Mouse (Mus musculus) limb, embryonic 12.5 days (tissue): Measurements from ENCODE around the gene Trmt10a. TPM values are rescaled to one million over a fixed set of nuclear protein-coding genes. Genes with fewer than 3 reads are reported as not detected.

Experiments used
- ATAC-seq: fragments of 200-750 bp; cut with Nextera tagmentation; 2 replicates; pipeline ENCODE4 v1.8.0; 2017; ENCODE audit warnings: low read depth, moderate TSS enrichment; ENCODE audit not compliant: insufficient number of reproducible peaks, insufficient read depth, low FRiP score, low TSS enrichment
- H3K27ac ChIP-seq: fragments of 300-500 bp; sonication (generic); 2 replicates; pipeline ENCODE4 v1.5.1; 2016; ENCODE audit warnings: mild to moderate bottlenecking, moderate library complexity
- H3K27me3 ChIP-seq: fragments of 300-500 bp; sonication (generic); 2 replicates; pipeline ENCODE4 v1.6.1; 2016; ENCODE audit warnings: mild to moderate bottlenecking, moderate library complexity
- H3K36me3 ChIP-seq: fragments of 300-500 bp; sonication (generic); 2 replicates; pipeline ENCODE4 v1.6.1; 2016; ENCODE audit warnings: mild to moderate bottlenecking, moderate library complexity
- H3K4me1 ChIP-seq: fragments of 300-500 bp; sonication (generic); replicated peaks from 2 replicates; pipeline ENCODE4 v1.6.1; 2016
- H3K4me2 ChIP-seq: fragments of 300-500 bp; sonication (generic); 2 replicates; pipeline ENCODE4 v1.6.1; 2016; ENCODE audit warnings: mild to moderate bottlenecking, moderate library complexity
- H3K4me3 ChIP-seq: fragments of 300-500 bp; sonication (generic); replicated peaks from 2 replicates; pipeline ENCODE4 v1.5.1; 2016; ENCODE audit warnings: mild to moderate bottlenecking
- H3K9ac ChIP-seq: fragments of 300-500 bp; sonication (generic); replicated peaks from 2 replicates; pipeline ENCODE4 v1.6.1; 2016; ENCODE audit warnings: mild to moderate bottlenecking, moderate library complexity
- H3K9me3 ChIP-seq: fragments of 300-500 bp; sonication (generic); 2 replicates; pipeline ENCODE4 v1.6.1; 2016; ENCODE audit warnings: mild to moderate bottlenecking, moderate library complexity
- WGBS: fragments of 180-500 bp; shearing (Covaris S2); methylation state at CpG from one replicate; pipeline ENCODE4 v1.1.7; 2016; 5-methylcytosine and 5-hydroxymethylcytosine counted together
- polyA plus RNA-seq: library from polyadenylated mRNA; unstranded; fragments of >200 nt; fragmentation: Nextera tagmentation; extraction: Ambion mirVana; gene quantifications from 2 replicates; pipeline ENCODE4 v1.2.1, GENCODE M21; 2016

Trmt10a gene
- polyA plus RNA-seq = 14.6 and 15.0 TPM in 2 replicates

GRCm38 (mm10) chr3:138143315-138144059, at the start of gene Trmt10a:
TSS of gene Trmt10a (plus strand) at chr3:138143448.
- Histone ChIP-seq H3K27me3 (no peaks in the 10 kb centered on the region), H3K27ac (peak within 1 kb of the TSS; percentile 99)
- under 1% methylated on average over 70 of the region's 70 CpGs for WGBS

GRCm38 (mm10) chr3:138095301-138095700, 47.9 kb upstream of the Trmt10a start:
- Histone ChIP-seq H3K4me1 (no peaks in the 10 kb centered on the region), H3K9me3 (no peaks in the 10 kb centered on the region), H3K36me3 (no peaks in the 10 kb centered on the region), H3K27ac (no peak overlapping the region), H3K4me2 (no peak overlapping the region), H3K4me3 (no peak overlapping the region), H3K27me3 (no peaks in the 10 kb centered on the region), H3K9ac (no peak overlapping the region)
- ATAC-seq = no peak
- WGBS = 82% methylated on average over 3 of the region's 3 CpGs

More at GRCm38 (mm10) chr3:138143315-138144059, at the start of gene Trmt10a:
- H3K4me3 ChIP-seq = peak within 1 kb of the TSS; percentile 62
- ATAC-seq = peak; percentile 98
- no peaks in the 10 kb centered on the region for H3K9me3 ChIP-seq
- peaks cover 3% of the 10 kb centered on the region; the same call in 1 of the 2 replicates for H3K4me1 ChIP-seq
- peaks cover under 1% of the 10 kb centered on the region; the same call in 1 of the 2 replicates for H3K36me3 ChIP-seq
- peak within 1 kb of the TSS; percentile 74 for H3K9ac ChIP-seq
- H3K4me2 ChIP-seq = peak within 1 kb of the TSS; percentile 68

GRCm38 (mm10) chr3:138095718-138096117, 47.5 kb upstream of the Trmt10a start:
- H3K9me3 ChIP-seq = no peaks in the 10 kb centered on the region
- H3K9ac ChIP-seq = no peak overlapping the region
- no peak overlapping the region for H3K27ac ChIP-seq
- H3K27me3 ChIP-seq = no peaks in the 10 kb centered on the region
- H3K36me3 ChIP-seq = no peaks in the 10 kb centered on the region
- WGBS = 83% methylated on average over 10 of the region's 10 CpGs
- H3K4me3 ChIP-seq = no peak overlapping the region
- no peaks in the 10 kb centered on the region for H3K4me1 ChIP-seq
- ATAC-seq = no peak
- H3K4me2 ChIP-seq = no peak overlapping the region

- Histone ChIP-seq H3K27ac (no peak overlapping the region), H3K4me1 (no peaks in the 10 kb centered on the region), H3K4me2 (no peak overlapping the region), H3K9me3 (no peaks in the 10 kb centered on the region), H3K36me3 (no peaks in the 10 kb centered on the region), H3K9ac (no peak overlapping the region), H3K4me3 (no peak overlapping the region), H3K27me3 (no peaks in the 10 kb centered on the region)
- WGBS = 90% methylated on average over 19 of the region's 19 CpGs
- ATAC-seq = no peak
Observed at GRCm38 (mm10) chr3:138096263-138097028, 46.8 kb upstream of the Trmt10a start.

GRCm38 (mm10) chr3:138097718-138098117, 45.5 kb upstream of the Trmt10a start:
- no peak for ATAC-seq
- H3K4me2 ChIP-seq = no peak overlapping the region
- no peaks in the 10 kb centered on the region for H3K27me3 ChIP-seq
- no peaks in the 10 kb centered on the region for H3K36me3 ChIP-seq
- H3K9ac ChIP-seq = no peak overlapping the region
- H3K4me1 ChIP-seq = no peaks in the 10 kb centered on the region
- 79% methylated on average over 1 of the region's 1 CpGs for WGBS
- H3K27ac ChIP-seq = no peak overlapping the region
- no peaks in the 10 kb centered on the region for H3K9me3 ChIP-seq
- H3K4me3 ChIP-seq = no peak overlapping the region

- no peak overlapping the region for H3K4me2 ChIP-seq
- no peaks in the 10 kb centered on the region for H3K9me3 ChIP-seq
- WGBS = 88% methylated on average over 4 of the region's 4 CpGs
- no peak overlapping the region for H3K27ac ChIP-seq
- H3K27me3 ChIP-seq = no peaks in the 10 kb centered on the region
- ATAC-seq = no peak
- no peak overlapping the region for H3K4me3 ChIP-seq
- no peaks in the 10 kb centered on the region for H3K4me1 ChIP-seq
- H3K9ac ChIP-seq = no peak overlapping the region
- H3K36me3 ChIP-seq = no peaks in the 10 kb centered on the region
Observed at GRCm38 (mm10) chr3:138101936-138102335, 41.3 kb upstream of the Trmt10a start.

- no peaks in the 10 kb centered on the region for H3K36me3 ChIP-seq
- no peaks in the 10 kb centered on the region for H3K27me3 ChIP-seq
- ATAC-seq = no peak
- no peaks in the 10 kb centered on the region for H3K9me3 ChIP-seq
- H3K4me1 ChIP-seq = no peaks in the 10 kb centered on the region
- H3K4me3 ChIP-seq = no peak overlapping the region
- H3K27ac ChIP-seq = no peak overlapping the region
- H3K4me2 ChIP-seq = no peak overlapping the region
- no peak overlapping the region for H3K9ac ChIP-seq
- 95% methylated on average over 4 of the region's 4 CpGs for WGBS
Observed at GRCm38 (mm10) chr3:138103690-138104089, 39.6 kb upstream of the Trmt10a start.

GRCm38 (mm10) chr3:138105056-138105455, 38.2 kb upstream of the Trmt10a start:
- no peaks in the 10 kb centered on the region for H3K4me1 ChIP-seq
- H3K4me3 ChIP-seq = no peak overlapping the region
- no peaks in the 10 kb centered on the region for H3K27me3 ChIP-seq
- no peaks in the 10 kb centered on the region for H3K9me3 ChIP-seq
- no peaks in the 10 kb centered on the region for H3K36me3 ChIP-seq
- no peak overlapping the region for H3K4me2 ChIP-seq
- H3K9ac ChIP-seq = no peak overlapping the region
- no peak for ATAC-seq
- H3K27ac ChIP-seq = no peak overlapping the region
- WGBS = 75% methylated on average over 5 of the region's 5 CpGs

- H3K27me3 ChIP-seq = no peaks in the 10 kb centered on the region
- H3K36me3 ChIP-seq = no peaks in the 10 kb centered on the region
- no peak overlapping the region for H3K9ac ChIP-seq
- no peaks in the 10 kb centered on the region for H3K9me3 ChIP-seq
- no peak overlapping the region for H3K27ac ChIP-seq
- H3K4me3 ChIP-seq = no peak overlapping the region
- no peaks in the 10 kb centered on the region for H3K4me1 ChIP-seq
- ATAC-seq = no peak
- 91% methylated on average over 10 of the region's 10 CpGs for WGBS
- no peak overlapping the region for H3K4me2 ChIP-seq
Observed at GRCm38 (mm10) chr3:138106887-138107286, 36.4 kb upstream of the Trmt10a start.

GRCm38 (mm10) chr3:138110910-138111782, 32.1 kb upstream of the Trmt10a start:
- Histone ChIP-seq H3K4me1 (no peaks in the 10 kb centered on the region), H3K4me3 (no peak overlapping the region), H3K36me3 (no peaks in the 10 kb centered on the region), H3K4me2 (no peak overlapping the region), H3K9me3 (no peaks in the 10 kb centered on the region), H3K9ac (no peak overlapping the region), H3K27me3 (no peaks in the 10 kb centered on the region), H3K27ac (no peak overlapping the region)
- no peak for ATAC-seq
- 89% methylated on average over 19 of the region's 19 CpGs for WGBS

GRCm38 (mm10) chr3:138114106-138114505, 29.1 kb upstream of the Trmt10a start:
- 82% methylated on average over 17 of the region's 17 CpGs for WGBS
- H3K9ac ChIP-seq = no peak overlapping the region
- H3K9me3 ChIP-seq = no peaks in the 10 kb centered on the region
- H3K4me2 ChIP-seq = no peak overlapping the region
- no peaks in the 10 kb centered on the region for H3K36me3 ChIP-seq
- H3K27me3 ChIP-seq = no peaks in the 10 kb centered on the region
- no peaks in the 10 kb centered on the region for H3K4me1 ChIP-seq
- H3K27ac ChIP-seq = no peak overlapping the region
- no peak for ATAC-seq
- H3K4me3 ChIP-seq = no peak overlapping the region
